Mouse (Mus musculus) gastrocnemius, postnatal 14 days (tissue): ENCODE data around the gene Prh1. TPM values are rescaled to one million over a fixed set of nuclear protein-coding genes. Genes with fewer than 3 reads are reported as not detected.
"Not testable (repeated sequence)": the region's sequence is repeated elsewhere in the genome, so short reads cannot be mapped to it uniquely, and the experiment has no call there.

Experiments used
- DNase-seq: peaks from one replicate; pipeline ENCODE4 v3.0.0; 2021; ENCODE audit warnings: mixed read lengths
- intact Hi-C: fragments of 180-260 bp; cut with DNase I; formaldehyde crosslinking; loops from one replicate; pipeline ENCODE4 v1.15.1; 2025; ENCODE audit warnings: low total_unique reads
- long read RNA-seq, 2 experiments: library from polyadenylated mRNA; stranded (forward); transcript quantifications; one replicate each; pipeline ENCODE4 v2.0.0; 2021
- total RNA-seq, 2 experiments: library from RNA; stranded (reverse); gene quantifications; 2 replicates each; pipeline ENCODE4 v1.2.3; 2021

The Prh1 gene
- total RNA-seq, result not detected
- long read RNA-seq, experiment 1, result 0 reads
- long read RNA-seq, experiment 2, result 0 reads

DNA sequence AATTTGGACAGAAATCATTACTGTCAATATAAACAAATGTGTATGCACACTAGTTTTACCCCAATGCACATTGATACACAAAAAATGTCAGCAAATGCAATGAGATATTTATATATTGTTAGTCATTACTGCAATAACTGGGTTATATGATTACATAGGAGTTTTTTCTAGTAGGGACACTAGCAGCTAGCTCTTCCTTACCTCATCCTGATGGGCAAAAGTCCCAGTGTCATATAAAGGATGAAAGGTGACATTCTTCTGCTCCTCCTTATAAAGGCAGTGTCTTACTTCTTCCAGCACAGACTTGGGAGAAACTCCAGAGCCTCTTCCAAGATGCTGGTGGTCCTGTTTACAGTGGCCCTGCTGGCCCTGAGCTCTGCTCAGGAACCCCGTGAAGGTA is at the start of gene Prh1:
Gene Prh1, plus strand, starts transcription at position 301 of the 400 bp plus-strand sequence.
- DNase-seq, intact Hi-C loops: not testable (repeated sequence)

DNA sequence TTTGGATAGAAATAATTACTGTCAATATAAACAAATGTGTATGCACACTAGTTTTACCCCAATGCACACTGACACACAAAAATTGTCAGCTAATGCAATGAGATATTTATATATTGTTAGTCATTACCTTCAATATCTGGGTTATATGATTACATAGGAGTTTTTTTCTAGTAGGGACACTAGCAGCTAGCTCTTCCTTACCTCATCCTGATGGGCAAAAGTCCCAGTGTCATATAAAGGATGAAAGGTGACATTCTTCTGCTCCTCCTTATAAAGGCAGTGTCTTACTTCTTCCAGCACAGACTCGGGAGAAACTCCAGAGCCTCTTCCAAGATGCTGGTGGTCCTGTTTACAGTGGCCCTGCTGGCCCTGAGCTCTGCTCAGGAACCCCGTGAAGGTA is 26.0 kb downstream of the Prh1 start, which contains the start of gene Prp2:
Gene Prp2, plus strand, starts transcription at position 301 of the 400 bp plus-strand sequence.
- intact Hi-C loops, DNase-seq: not testable (repeated sequence)

Other genes with a start within 250 kb of the Prh1 start
- gene Gm8882, start 205.7 kb upstream of the Prh1 start, total RNA-seq, result not detected
- not detected for gene Prp2, start 26.1 kb downstream of the Prh1 start, total RNA-seq
- not detected for gene A630073D07Rik, start 81.7 kb downstream of the Prh1 start, total RNA-seq
- not detected for gene Tas2r120, start 87.1 kb downstream of the Prh1 start, total RNA-seq
- gene Tas2r121, start 131.2 kb downstream of the Prh1 start, total RNA-seq, result not detected
- not detected for gene Tas2r122, start 142.1 kb downstream of the Prh1 start, total RNA-seq
- not detected for gene Tas2r115, start 168.2 kb downstream of the Prh1 start, total RNA-seq
- not detected for gene Tas2r124, start 184.9 kb downstream of the Prh1 start, total RNA-seq
- gene Tas2r102, start 192.3 kb downstream of the Prh1 start, total RNA-seq, result not detected
- gene Tas2r136, start 208.4 kb downstream of the Prh1 start, total RNA-seq, result not detected
- gene Tas2r117, start 233.0 kb downstream of the Prh1 start, total RNA-seq, result not detected